Comparison of ENCODE assay signal across 19 mouse cellular contexts in the genomic region with DNA sequence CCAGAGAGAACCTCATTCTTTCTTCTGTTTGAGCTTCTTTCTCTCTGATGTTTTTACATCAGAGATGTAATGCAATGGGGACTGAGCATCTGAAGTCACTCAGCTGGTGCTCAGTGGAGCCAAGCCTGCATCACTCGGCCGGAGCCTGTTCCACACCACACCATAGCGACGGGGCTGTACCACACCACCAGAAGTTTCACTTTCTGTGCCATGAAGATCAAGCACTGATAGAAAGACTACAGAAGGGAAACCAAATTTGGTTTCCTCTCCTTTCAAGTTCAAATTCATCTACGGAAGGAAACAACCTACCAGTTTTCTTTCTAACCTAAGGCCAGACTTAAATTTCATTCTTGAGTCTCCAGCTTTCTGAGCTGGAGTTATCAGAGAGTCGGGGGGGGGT.
DNase-seq lines count a peak whose midpoint lies in the region; TF ChIP-seq lines count a peak whose summit lies in the region.
"Had no signal": no experiment of that assay in that cellular context is flagged by ENCODE, and none has a peak within 500 bp of the region (broad histone marks: within the 10 kb centered on the region; RNA-seq: fewer than 3 reads in every experiment).

No protein-coding gene starts in this region.

- H3K4me1 ChIP-seq in spleen, adult 2 months (ENCODE audit: control insufficient read depth, insufficient read depth, insufficient read length), result peaks cover 4% of the 10 kb centered on the region; the same call in 1 of the 2 replicates
- H3K4me1 ChIP-seq: hindbrain, embryonic 13.5 days; limb, embryonic 12.5 days; liver, embryonic 13.5 days had no signal

- no peak for TF ChIP-seq CTCF in spleen, adult 2 months (IDR thresholded peaks at IDR 0.05; ENCODE audit: extremely low read depth, insufficient read depth, insufficient read length, insufficient replicate concordance)

- TF ChIP-seq POLR2A in spleen, adult 2 months (IDR thresholded peaks at IDR 0.05; ENCODE audit: low read depth, low read length), result no peak

- peak; percentile 38 to 47 for DNase-seq in spleen, adult 2 months (ENCODE audit: low read depth in 1 of 2, low spot score in 2 of 2)
- no peak for DNase-seq in spleen, postnatal 14 days (ENCODE audit: low spot score in 2 of 2)
- peak; percentile 73 for DNase-seq in induced T-regulatory cell, adult 2 months (ENCODE audit: low read depth)
- peak; percentile 55 to 57 for DNase-seq in spleen, postnatal 36 days (ENCODE audit: low spot score in 2 of 2)
- no peak for DNase-seq in frontal cortex, adult 2 months (ENCODE audit: extremely low spot score in 1 of 2, low spot score in 1 of 2)
- DNase-seq in layer of hippocampus, adult 11-12 months (ENCODE audit: low spot score), result no peak
- DNase-seq in left cerebral cortex, postnatal 4 days, result no peak
- no peak for DNase-seq in cerebellum, adult 11 months
- DNase-seq: adrenal gland, postnatal 10 days; cerebellum, adult 11-12 months; gastrocnemius, postnatal 25 days; liver, embryonic 13.5 days; retina, postnatal 1 day had no signal

- intact Hi-C loops in left cerebral cortex, postnatal 4 days (cut with DNase I), result no loop called here

- no peaks in the 10 kb centered on the region for H3K27me3 ChIP-seq in spleen, adult 2 months (ENCODE audit: control insufficient read depth, insufficient read depth, low read length)
- H3K27me3 ChIP-seq: embryonic facial prominence, embryonic 15.5 days; hindbrain, embryonic 13.5 days; kidney, embryonic 15.5 days; limb, embryonic 12.5 days; liver, embryonic 13.5 days; neural tube, embryonic 15.5 days had no signal

- WGBS in spleen, adult 2 months, result 10% methylated on average over 6 of the region's 6 CpGs

- H3K36me3 ChIP-seq in spleen, adult 2 months (ENCODE audit: control insufficient read depth, insufficient read depth, low read length), result no peaks in the 10 kb centered on the region
- H3K36me3 ChIP-seq: embryonic facial prominence, embryonic 15.5 days; hindbrain, embryonic 13.5 days; kidney, embryonic 15.5 days; limb, embryonic 12.5 days; liver, embryonic 13.5 days; neural tube, embryonic 15.5 days had no signal

- H3K4me3 ChIP-seq in spleen, adult 2 months (ENCODE audit: extremely low read depth, insufficient read depth, insufficient read length), result no peak overlapping the region
- H3K4me3 ChIP-seq: embryonic facial prominence, embryonic 15.5 days; hindbrain, embryonic 13.5 days; kidney, embryonic 15.5 days; limb, embryonic 12.5 days; liver, embryonic 13.5 days; neural tube, embryonic 15.5 days had no signal

- peak overlapping the region; percentile 58; the same call in 1 of the 2 replicates for H3K27ac ChIP-seq in spleen, adult 2 months (ENCODE audit: insufficient read depth, low read length)
- H3K27ac ChIP-seq: embryonic facial prominence, embryonic 15.5 days; hindbrain, embryonic 13.5 days; kidney, embryonic 15.5 days; limb, embryonic 12.5 days; liver, embryonic 13.5 days; neural tube, embryonic 15.5 days; stomach, postnatal 0 days had no signal

Comparison
In these comparisons a context has a peak if more than half of its experiments do, and no peak if none do; other contexts are left out.
1. DNase-seq: peak in spleen, adult 2 months (2 of 2), induced T-regulatory cell, adult 2 months (single experiment) and spleen, postnatal 36 days (2 of 2); none in spleen, postnatal 14 days (0 of 2), frontal cortex, adult 2 months (0 of 2), layer of hippocampus, adult 11-12 months (single experiment), left cerebral cortex, postnatal 4 days (single experiment) and cerebellum, adult 11 months (single experiment).